Mouse (Mus musculus) midbrain, embryonic 13.5 days (tissue): ENCODE results near the gene Trim14. TPM values are rescaled to one million over a fixed set of nuclear protein-coding genes. Genes with fewer than 3 reads are reported as not detected.

Experiments
- ATAC-seq: fragments of 200-750 bp; cut with Nextera tagmentation; 2 replicates; pipeline ENCODE4 v1.8.0; 2017; ENCODE audit warnings: mild to moderate bottlenecking, moderate TSS enrichment, moderate library complexity
- H3K27ac ChIP-seq: fragments of 300-500 bp; sonication (generic); 2 replicates; pipeline ENCODE4 v1.5.1; 2015; ENCODE audit warnings: inconsistent platforms, mild to moderate bottlenecking, moderate library complexity
- H3K27me3 ChIP-seq: fragments of 300-500 bp; sonication (generic); 2 replicates; pipeline ENCODE4 v1.6.1; 2015; ENCODE audit warnings: mild to moderate bottlenecking, inconsistent platforms
- H3K36me3 ChIP-seq: fragments of 300-500 bp; sonication (generic); 2 replicates; pipeline ENCODE4 v1.6.1; 2015; ENCODE audit warnings: mild to moderate bottlenecking, inconsistent platforms
- H3K4me1 ChIP-seq: fragments of 300-500 bp; sonication (generic); replicated peaks from 2 replicates; pipeline ENCODE4 v1.6.1; 2015; ENCODE audit warnings: inconsistent platforms
- H3K4me2 ChIP-seq: fragments of 300-500 bp; sonication (generic); replicated peaks from 2 replicates; pipeline ENCODE4 v1.6.1; 2015; ENCODE audit warnings: moderate library complexity, mild to moderate bottlenecking, inconsistent platforms
- H3K4me3 ChIP-seq: fragments of 300-500 bp; sonication (generic); replicated peaks from 2 replicates; pipeline ENCODE4 v1.5.1; 2015; ENCODE audit warnings: mild to moderate bottlenecking, inconsistent platforms
- H3K9ac ChIP-seq: fragments of 300-500 bp; sonication (generic); replicated peaks from 2 replicates; pipeline ENCODE4 v1.6.1; 2015; ENCODE audit warnings: mild to moderate bottlenecking, inconsistent platforms
- H3K9me3 ChIP-seq: fragments of 300-500 bp; sonication (generic); 2 replicates; pipeline ENCODE4 v1.6.1; 2016; ENCODE audit warnings: mild to moderate bottlenecking, inconsistent platforms
- WGBS: fragments of 180-500 bp; shearing (Covaris S2); methylation state at CpG from one replicate; pipeline ENCODE4 v1.1.7; 2015; 5-methylcytosine and 5-hydroxymethylcytosine counted together
- polyA plus RNA-seq: library from polyadenylated mRNA; unstranded; fragments of >200 nt; fragmentation: Nextera tagmentation; extraction: Ambion mirVana; gene quantifications from 2 replicates; pipeline ENCODE4 v1.2.1, GENCODE M21; 2015

The Trim14 gene
- polyA plus RNA-seq, 1 experiment from 2014 or later = 0.57 TPM

- H3K9me3 ChIP-seq = no peaks in the 10 kb centered on the region
- H3K27me3 ChIP-seq = no peaks in the 10 kb centered on the region
- peaks cover 34% of the 10 kb centered on the region for H3K4me1 ChIP-seq
- no peak overlapping the region for H3K27ac ChIP-seq
- no peak overlapping the region for H3K4me2 ChIP-seq
- H3K9ac ChIP-seq = no peak overlapping the region
- WGBS = 77% methylated on average over 5 of the region's 5 CpGs
- H3K36me3 ChIP-seq = no peaks in the 10 kb centered on the region
- ATAC-seq = no peak
- H3K4me3 ChIP-seq = no peak overlapping the region
Observed at GRCm38 (mm10) chr4:46454097-46454864, 81.7 kb downstream of the Trim14 start.

- Histone ChIP-seq H3K4me1 (peaks cover 34% of the 10 kb centered on the region), H3K27me3 (no peaks in the 10 kb centered on the region), H3K9me3 (no peaks in the 10 kb centered on the region), H3K4me2 (peak overlapping the region; percentile 85), H3K4me3 (peak overlapping the region; percentile 90), H3K27ac (no peak overlapping the region; the same call in 1 of the 2 replicates), H3K36me3 (no peaks in the 10 kb centered on the region), H3K9ac (peak overlapping the region; percentile 93)
- WGBS = 44% methylated on average over 13 of the region's 13 CpGs
- no peak for ATAC-seq
Observed at GRCm38 (mm10) chr4:46452855-46453719, 82.9 kb downstream of the Trim14 start.

- Histone ChIP-seq H3K36me3 (no peaks in the 10 kb centered on the region), H3K27me3 (no peaks in the 10 kb centered on the region), H3K4me3 (peak overlapping the region; percentile 90), H3K4me1 (peaks cover 34% of the 10 kb centered on the region), H3K9me3 (no peaks in the 10 kb centered on the region), H3K27ac (peak overlapping the region; percentile 97), H3K9ac (peak overlapping the region; percentile 93), H3K4me2 (peak overlapping the region; percentile 85)
- 1% methylated on average over 19 of the region's 19 CpGs for WGBS
- ATAC-seq = peak; percentile 28
Observed at GRCm38 (mm10) chr4:46452481-46452850, 83.5 kb downstream of the Trim14 start.

GRCm38 (mm10) chr4:46451758-46452480 is 84.0 kb downstream of the Trim14 start:
- under 1% methylated on average over 90 of the region's 111 CpGs for whole genome bisulfite sequencing
- peak; percentile 63 for ATAC-seq
- H3K4me2 ChIP-seq = peak overlapping the region; percentile 85

GRCm38 (mm10) chr4:46451240-46451757 is 84.6 kb downstream of the Trim14 start:
- Histone ChIP-seq H3K27ac (peak overlapping the region; percentile 97), H3K4me3 (peak overlapping the region; percentile 90), H3K9me3 (no peaks in the 10 kb centered on the region), H3K36me3 (no peaks in the 10 kb centered on the region), H3K4me1 (peaks cover 34% of the 10 kb centered on the region), H3K27me3 (no peaks in the 10 kb centered on the region), H3K4me2 (peak overlapping the region; percentile 85), H3K9ac (peak overlapping the region; percentile 93)
- ATAC-seq = peak; percentile 49
- 0% methylated on average over 50 of the region's 70 CpGs for WGBS

More at GRCm38 (mm10) chr4:46451758-46452480, 84.0 kb downstream of the Trim14 start:
- Histone ChIP-seq H3K4me1 (peaks cover 34% of the 10 kb centered on the region), H3K9ac (peak overlapping the region; percentile 93), H3K9me3 (no peaks in the 10 kb centered on the region), H3K27me3 (no peaks in the 10 kb centered on the region), H3K36me3 (no peaks in the 10 kb centered on the region), H3K4me3 (peak overlapping the region; percentile 90), H3K27ac (peak overlapping the region; percentile 97)

GRCm38 (mm10) chr4:46450519-46451131 is 85.3 kb downstream of the Trim14 start, which contains the start of gene Anp32b:
Gene Anp32b, plus strand, starts transcription at chr4:46450902.
- no peaks in the 10 kb centered on the region for H3K9me3 ChIP-seq
- H3K27ac ChIP-seq = peak within 1 kb of the TSS; percentile 97
- no peaks in the 10 kb centered on the region for H3K27me3 ChIP-seq
- H3K9ac ChIP-seq = peak within 1 kb of the TSS; percentile 93
- no peaks in the 10 kb centered on the region for H3K36me3 ChIP-seq
- peak within 1 kb of the TSS; percentile 90 for H3K4me3 ChIP-seq
- H3K4me1 ChIP-seq = peaks cover 34% of the 10 kb centered on the region
- 0% methylated on average over 58 of the region's 66 CpGs for WGBS
- peak; percentile 96 for ATAC-seq
- peak within 1 kb of the TSS; percentile 85 for H3K4me2 ChIP-seq

- Histone ChIP-seq H3K9me3 (no peaks in the 10 kb centered on the region), H3K27ac (peak overlapping the region; percentile 97), H3K4me2 (peak overlapping the region; percentile 85), H3K27me3 (no peaks in the 10 kb centered on the region), H3K9ac (peak overlapping the region; percentile 93), H3K4me3 (peak overlapping the region; percentile 90), H3K36me3 (no peaks in the 10 kb centered on the region), H3K4me1 (peaks cover 34% of the 10 kb centered on the region)
- 33% methylated on average over 7 of the region's 7 CpGs for WGBS
- ATAC-seq = no peak
Observed at GRCm38 (mm10) chr4:46450020-46450518, 85.9 kb downstream of the Trim14 start.

- no peak overlapping the region for H3K4me2 ChIP-seq
- no peak overlapping the region for H3K9ac ChIP-seq
- H3K27ac ChIP-seq = no peak overlapping the region
- H3K4me3 ChIP-seq = no peak overlapping the region
- 55% methylated on average over 6 of the region's 6 CpGs for WGBS
- no peak for ATAC-seq
- no peaks in the 10 kb centered on the region for H3K9me3 ChIP-seq
- no peaks in the 10 kb centered on the region for H3K27me3 ChIP-seq
- H3K4me1 ChIP-seq = peaks cover 23% of the 10 kb centered on the region
- no peaks in the 10 kb centered on the region for H3K36me3 ChIP-seq
Observed at GRCm38 (mm10) chr4:46448886-46449285, 87.1 kb downstream of the Trim14 start.

- no peak for ATAC-seq
- 56% methylated on average over 1 of the region's 1 CpGs for WGBS
- H3K9me3 ChIP-seq = no peaks in the 10 kb centered on the region
- no peak overlapping the region for H3K9ac ChIP-seq
- H3K4me3 ChIP-seq = no peak overlapping the region
- H3K4me1 ChIP-seq = peaks cover 10% of the 10 kb centered on the region
- no peaks in the 10 kb centered on the region for H3K36me3 ChIP-seq
- no peak overlapping the region for H3K4me2 ChIP-seq
- H3K27me3 ChIP-seq = no peaks in the 10 kb centered on the region
- no peak overlapping the region for H3K27ac ChIP-seq
Observed at GRCm38 (mm10) chr4:46447461-46447860, 88.5 kb downstream of the Trim14 start.

- Histone ChIP-seq H3K9me3 (no peaks in the 10 kb centered on the region), H3K27me3 (no peaks in the 10 kb centered on the region), H3K27ac (no peak overlapping the region), H3K4me3 (no peak overlapping the region), H3K9ac (no peak overlapping the region), H3K4me1 (peaks cover 5% of the 10 kb centered on the region; the same call in 1 of the 2 replicates), H3K36me3 (no peaks in the 10 kb centered on the region), H3K4me2 (no peak overlapping the region)
- no peak for ATAC-seq
- WGBS = 51% methylated on average over 9 of the region's 9 CpGs
Observed at GRCm38 (mm10) chr4:46445237-46445945, 90.5 kb downstream of the Trim14 start.
